Mouse (Mus musculus): ENCODE data around the gene Trp73.

Gene Trp73

DNA sequence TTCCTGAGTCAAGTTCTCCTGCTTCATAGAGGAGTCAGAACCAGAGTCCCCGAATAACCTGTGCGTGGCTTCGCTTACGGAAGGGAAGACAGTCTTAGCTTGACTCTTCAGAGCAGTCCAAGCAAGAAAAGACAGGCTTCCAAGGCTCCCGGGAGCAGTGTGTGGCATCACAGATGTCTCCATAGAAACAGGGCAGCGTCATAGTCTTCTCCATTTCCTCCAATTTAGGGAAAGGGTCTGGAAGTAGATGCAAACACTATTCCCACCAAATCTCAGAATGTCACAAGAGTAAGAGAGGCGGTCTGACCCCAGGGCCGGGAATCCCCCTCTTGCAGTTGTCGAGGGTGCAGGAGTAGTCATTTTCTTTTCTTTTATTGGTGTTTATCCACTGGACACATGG lies 97.4 kb downstream of the Trp73 start, which contains the start of gene Ccdc27:
TSS of gene Ccdc27 (minus strand) at position 101 of the 400 bp plus-strand sequence.
- DNase-seq (ENCODE audit: extremely low spot score, low spot score): no peak

- DNase-seq (ENCODE audit: extremely low spot score, low spot score): no peak
Observed at GRCm38 (mm10) chr4:154037123-154037522, 102.9 kb downstream of the Trp73 start.

- DNase-seq (ENCODE audit: extremely low spot score, low spot score): no peak
Observed at GRCm38 (mm10) chr4:154028646-154029045, 111.4 kb downstream of the Trp73 start.

DNA sequence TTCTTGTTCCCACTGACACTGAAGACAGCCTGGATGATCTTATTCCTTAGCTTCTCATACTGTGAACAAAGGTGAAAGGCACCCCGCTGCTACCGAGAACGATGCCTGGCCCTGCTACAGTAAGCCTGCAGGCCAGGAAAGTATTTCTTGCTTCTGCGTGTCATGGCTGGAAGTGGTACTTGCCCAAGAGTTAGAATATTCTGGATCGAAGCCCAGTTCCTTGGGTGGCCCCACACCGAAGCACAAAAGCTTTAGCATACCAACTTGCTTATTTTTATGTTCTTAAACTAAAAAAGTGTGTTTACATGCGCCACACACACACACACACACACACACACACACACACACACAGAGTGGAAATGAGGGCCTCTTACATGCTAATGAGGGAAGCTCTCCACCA lies 111.9 kb downstream of the Trp73 start:
- no peak for DNase-seq (ENCODE audit: extremely low spot score, low spot score)

DNA sequence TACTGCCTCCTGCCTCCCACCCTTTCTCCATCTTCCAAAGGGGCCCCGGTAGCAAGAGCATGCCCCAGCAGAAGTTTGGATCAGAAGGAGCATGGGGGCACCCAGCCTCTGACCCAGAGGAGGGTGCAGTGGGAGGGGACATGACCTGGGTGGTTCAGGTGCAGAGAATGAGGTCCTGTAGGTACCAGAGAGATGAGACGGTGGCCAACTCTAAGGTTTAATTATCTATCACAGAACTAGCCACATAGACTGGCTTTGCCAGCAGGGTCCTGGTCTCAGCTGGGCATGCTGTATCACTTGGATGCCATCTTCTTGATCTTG lies 113.6 kb downstream of the Trp73 start:
- no peak for DNase-seq (ENCODE audit: extremely low spot score, low spot score)

DNA sequence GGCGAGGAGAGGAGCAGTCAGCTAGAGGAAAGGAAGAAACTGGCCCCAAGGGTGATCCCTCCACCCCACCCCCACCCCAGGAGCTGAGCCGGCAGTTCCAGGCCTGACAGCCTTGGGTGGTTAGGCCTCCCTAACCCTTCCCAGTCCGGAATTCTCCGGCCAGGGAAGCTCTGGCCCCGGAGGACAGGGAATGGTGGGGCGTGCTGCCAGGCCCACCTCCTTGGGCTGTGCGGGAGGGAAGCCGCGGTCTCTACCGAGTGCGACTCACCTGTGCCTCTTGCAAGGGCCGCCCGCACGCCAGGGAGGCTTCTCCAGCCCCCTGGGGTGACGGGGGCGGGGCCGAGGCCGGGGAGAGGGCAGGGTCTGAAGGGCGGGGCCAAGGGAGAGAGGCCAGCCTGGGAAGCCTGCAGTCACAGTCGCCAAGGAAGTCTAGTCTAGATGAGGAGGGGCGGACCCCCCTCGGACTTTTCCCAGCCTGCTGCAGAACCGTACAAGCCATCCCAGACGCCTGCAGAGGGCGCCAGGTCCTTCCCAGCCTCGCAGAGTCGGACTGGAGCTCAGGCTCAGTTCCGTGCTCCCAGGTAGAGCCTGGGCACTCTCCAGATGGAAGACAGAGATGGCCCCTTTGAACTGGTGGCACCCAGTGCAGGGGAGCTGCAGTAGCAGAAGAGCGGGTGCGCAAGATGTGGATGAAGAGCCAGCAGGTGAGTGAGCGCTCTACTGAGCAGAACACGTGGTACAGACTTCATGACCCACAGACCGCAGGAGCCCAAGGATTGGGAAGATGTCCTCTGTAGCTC lies 114.2 kb downstream of the Trp73 start, which contains the start of gene Smim1:
TSS of gene Smim1 (minus strand) at position 590 of the 800 bp plus-strand sequence.
- DNase-seq (ENCODE audit: extremely low spot score, low spot score): peak; percentile 57

- no peak for DNase-seq (ENCODE audit: extremely low spot score, low spot score)
Observed at GRCm38 (mm10) chr4:154024729-154025521, 115.1 kb downstream of the Trp73 start.

DNA sequence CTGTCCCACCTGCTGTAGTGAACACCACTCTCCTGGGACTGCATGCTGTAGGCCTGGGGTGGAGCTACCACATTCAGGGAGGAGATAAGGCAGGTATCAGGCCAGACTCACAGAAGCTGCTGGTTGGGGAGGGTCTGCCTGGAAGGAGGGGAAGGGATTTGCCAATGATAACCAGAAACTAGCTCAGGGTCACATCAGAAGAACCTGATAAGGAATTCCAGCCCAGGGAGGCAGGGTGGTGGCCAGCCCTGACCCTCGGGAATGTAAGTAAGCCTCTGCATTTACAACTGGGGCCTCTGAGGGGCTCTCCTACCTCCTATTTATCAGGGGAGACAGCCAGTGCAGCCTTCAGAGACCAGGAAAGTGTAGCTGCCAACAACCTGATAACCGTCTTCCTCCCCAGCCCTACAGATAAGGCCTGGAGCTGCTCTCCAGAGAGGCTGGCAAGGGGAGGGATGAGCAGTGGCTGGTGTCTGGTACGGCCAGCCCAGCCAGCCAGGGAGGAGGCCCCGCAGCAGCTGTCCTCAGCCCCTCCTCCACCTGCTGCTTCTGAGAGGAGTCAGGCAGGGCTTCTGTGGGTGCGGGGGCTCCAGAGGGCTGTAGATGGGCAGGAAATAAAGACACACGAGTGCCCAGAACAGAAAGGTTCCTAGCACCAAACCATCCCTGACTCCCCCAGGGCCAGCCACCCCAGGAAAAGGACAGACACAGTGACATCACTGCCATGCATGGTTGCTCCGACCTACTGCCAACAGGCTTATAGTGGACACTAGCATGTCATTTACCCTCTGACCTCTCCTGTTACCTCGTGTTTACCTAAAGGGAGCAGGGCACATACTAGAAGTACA lies 116.0 kb downstream of the Trp73 start:
- no peak for DNase-seq (ENCODE audit: extremely low spot score, low spot score)

DNA sequence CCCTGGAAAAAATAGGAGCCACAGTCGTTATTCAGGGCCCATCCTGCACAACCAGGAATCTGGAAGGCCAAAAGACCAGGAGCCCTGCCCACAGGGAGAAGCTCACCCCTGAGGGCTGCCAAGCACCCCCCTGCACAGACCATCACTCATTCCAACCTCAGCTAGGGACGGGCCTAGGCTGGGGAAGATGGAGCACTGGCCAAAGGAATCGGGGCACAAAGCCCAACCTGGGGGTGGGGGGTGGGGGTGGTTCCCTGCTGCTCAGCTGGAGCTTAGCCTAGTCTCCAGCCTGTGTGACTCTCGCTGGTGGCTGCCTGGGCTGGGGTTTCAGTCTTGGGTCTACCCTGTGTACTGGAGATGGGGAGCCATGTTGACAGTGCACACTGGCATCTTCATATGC lies 117.2 kb downstream of the Trp73 start:
- DNase-seq (ENCODE audit: extremely low spot score, low spot score): no peak

- no peak for DNase-seq (ENCODE audit: extremely low spot score, low spot score)
Observed at GRCm38 (mm10) chr4:154022407-154022806, 117.6 kb downstream of the Trp73 start.

- no peak for DNase-seq (ENCODE audit: extremely low spot score, low spot score)
Observed at GRCm38 (mm10) chr4:154021432-154021831, 118.6 kb downstream of the Trp73 start.

- no peak for DNase-seq (ENCODE audit: extremely low spot score, low spot score)
Observed at GRCm38 (mm10) chr4:154019571-154019970, 120.4 kb downstream of the Trp73 start.

- DNase-seq (ENCODE audit: extremely low spot score, low spot score): no peak
Observed at GRCm38 (mm10) chr4:154015476-154015875, 124.5 kb downstream of the Trp73 start.

GRCm38 (mm10) chr4:154012132-154012882 lies 127.7 kb downstream of the Trp73 start:
- DNase-seq (ENCODE audit: extremely low spot score, low spot score): peak; percentile 26

DNA sequence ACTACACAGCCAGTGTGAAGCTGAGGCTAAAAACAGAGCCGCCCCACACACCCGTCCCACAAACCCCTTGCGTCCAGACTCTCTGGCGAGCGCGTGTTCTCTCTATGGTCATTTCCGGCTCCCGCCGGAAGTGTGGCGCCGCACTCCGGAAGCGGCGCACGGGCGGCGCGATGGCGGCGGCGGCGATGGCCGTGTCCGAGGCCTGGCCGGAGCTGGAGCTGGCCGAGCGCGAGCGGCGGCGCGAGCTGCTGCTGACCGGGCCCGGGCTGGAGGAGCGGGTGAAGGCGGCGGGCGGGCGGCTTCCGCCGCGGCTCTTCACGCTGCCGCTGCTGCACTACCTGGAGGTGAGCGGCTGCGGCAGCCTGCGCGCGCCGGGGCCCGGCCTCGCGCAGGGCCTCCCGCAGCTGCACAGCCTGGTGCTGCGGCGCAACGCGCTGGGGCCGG lies 128.3 kb downstream of the Trp73 start, which contains the start of gene Lrrc47:
TSS of gene Lrrc47 (plus strand) at position 86 of the 444 bp plus-strand sequence.
- peak; percentile 88 for DNase-seq (ENCODE audit: extremely low spot score, low spot score)

DNA sequence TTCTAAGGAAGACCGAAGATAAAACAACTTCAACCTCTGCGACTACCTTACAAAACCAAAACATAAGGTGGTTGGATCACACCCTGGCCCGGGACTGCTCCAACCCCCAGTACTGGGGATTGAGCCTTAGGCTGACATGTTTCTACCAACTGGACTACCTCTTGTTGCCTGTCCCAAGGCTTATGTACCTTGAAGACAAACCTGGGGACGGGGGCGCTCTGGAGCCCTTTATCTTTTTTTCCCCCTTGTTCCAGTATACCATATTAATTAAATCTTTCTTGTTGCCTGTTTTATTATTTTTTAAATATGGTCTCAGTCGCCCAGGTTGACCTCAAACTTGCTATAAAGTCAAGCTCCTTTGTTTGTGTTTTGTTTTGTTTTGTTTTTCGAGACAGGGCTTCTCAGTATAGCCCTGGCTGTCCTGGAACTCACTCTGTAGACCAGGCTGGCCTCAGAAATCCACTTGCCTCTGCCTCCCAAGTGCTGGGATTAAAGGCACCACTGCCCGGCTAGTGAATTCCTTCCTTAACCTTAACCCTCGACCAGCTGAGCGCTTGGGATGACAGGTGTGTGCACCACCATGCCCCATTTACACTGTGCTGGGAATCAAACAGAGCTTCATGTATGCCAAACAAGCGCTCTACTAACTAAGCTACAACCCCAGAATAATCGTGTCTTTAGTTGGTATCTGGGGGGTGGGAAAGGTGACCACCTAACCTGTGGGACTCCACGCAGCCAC lies 128.9 kb downstream of the Trp73 start:
- no peak for DNase-seq (ENCODE audit: extremely low spot score, low spot score)

DNA sequence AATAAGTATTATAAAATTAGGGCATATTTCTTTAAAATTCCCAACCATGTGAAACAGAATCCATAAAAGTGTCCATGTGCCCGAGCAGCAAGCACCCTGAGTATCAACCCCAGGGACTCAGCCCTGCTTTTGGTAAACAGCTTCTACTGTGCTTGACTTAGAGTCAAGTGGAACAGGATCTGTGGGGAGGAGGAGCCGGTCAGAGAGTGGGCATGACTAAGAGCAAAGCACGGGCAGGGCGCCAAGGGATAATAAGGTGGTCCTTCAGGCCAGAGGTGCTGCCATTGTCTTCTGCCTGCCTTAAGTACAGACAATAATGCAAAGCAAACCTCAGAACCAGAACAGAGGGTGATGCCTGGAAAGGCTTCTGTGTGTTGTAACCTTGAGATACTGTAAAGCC lies 132.2 kb downstream of the Trp73 start:
- no peak for DNase-seq (ENCODE audit: extremely low spot score, low spot score)

GRCm38 (mm10) chr4:154006264-154006663 lies 133.7 kb downstream of the Trp73 start:
- no peak for DNase-seq (ENCODE audit: extremely low spot score, low spot score)

All from neural tube, embryonic 10.5 days (tissue).